ENCODE assay signal across 29 mouse cellular contexts in the genomic region with DNA sequence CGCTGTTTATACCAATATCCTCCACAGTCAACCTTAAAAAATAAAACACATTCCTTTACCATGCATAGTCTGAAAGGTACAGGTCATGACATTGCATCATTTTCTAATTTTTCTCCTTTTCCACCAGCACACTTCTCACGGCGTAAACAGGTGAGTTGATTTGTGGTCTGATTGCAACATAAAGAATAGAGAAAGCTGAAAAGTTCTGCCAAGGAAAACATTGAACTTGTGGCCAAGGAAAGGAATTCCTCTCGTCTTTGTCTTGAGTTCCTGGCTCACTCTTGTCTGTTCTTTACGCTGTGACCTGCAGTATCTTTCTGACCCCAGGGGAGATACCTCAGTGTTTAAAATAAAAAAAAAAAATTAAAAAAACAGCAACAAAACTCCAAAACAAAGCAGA.
"Had no signal": no experiment of that assay in that cellular context is flagged by ENCODE, and none has a peak within 500 bp of the region (broad histone marks: within the 10 kb centered on the region; RNA-seq: fewer than 3 reads in every experiment).

No protein-coding gene starts in this region.

- H3K27me3 ChIP-seq: limb, embryonic 13.5 days; limb, embryonic 15.5 days; liver, embryonic 12.5 days; liver, embryonic 13.5 days; liver, embryonic 15.5 days; lung, embryonic 15.5 days; megakaryocyte, embryonic 14.5 days; midbrain, embryonic 12.5 days; midbrain, embryonic 13.5 days; midbrain, embryonic 15.5 days had no signal

- H3K9me3 ChIP-seq: limb, embryonic 10.5 days; limb, embryonic 12.5 days; limb, embryonic 13.5 days; limb, embryonic 15.5 days; liver, embryonic 12.5 days; liver, embryonic 13.5 days; liver, embryonic 15.5 days; lung, embryonic 15.5 days; midbrain, embryonic 10.5 days; midbrain, embryonic 12.5 days; midbrain, embryonic 13.5 days; midbrain, embryonic 15.5 days had no signal

- ATAC-seq: liver, embryonic 12.5 days; liver, postnatal 0 days; midbrain, embryonic 13.5 days; midbrain, embryonic 15.5 days; midbrain, embryonic 16.5 days had no signal

- H3K27ac ChIP-seq: left cerebral cortex, adult 2 months; limb, embryonic 10.5 days; limb, embryonic 12.5 days; limb, embryonic 13.5 days; limb, embryonic 15.5 days; liver, embryonic 12.5 days; liver, embryonic 13.5 days; liver, embryonic 14.5 days; liver, embryonic 15.5 days; lung, embryonic 15.5 days; macrophage; midbrain, embryonic 10.5 days; midbrain, embryonic 12.5 days; midbrain, embryonic 13.5 days; midbrain, embryonic 15.5 days had no signal

- H3K9ac ChIP-seq: limb, embryonic 12.5 days; limb, embryonic 13.5 days; limb, embryonic 15.5 days; liver, embryonic 12.5 days; liver, embryonic 13.5 days; liver, embryonic 14.5 days; liver, embryonic 15.5 days; liver, postnatal 0 days; lung, embryonic 14.5 days; lung, embryonic 15.5 days; midbrain, embryonic 12.5 days; midbrain, embryonic 13.5 days; midbrain, embryonic 15.5 days had no signal

- H3K4me2 ChIP-seq: limb, embryonic 15.5 days; liver, embryonic 11.5 days; liver, embryonic 12.5 days; liver, embryonic 13.5 days; liver, embryonic 15.5 days; lung, embryonic 14.5 days; lung, embryonic 15.5 days; midbrain, embryonic 11.5 days; midbrain, embryonic 12.5 days; midbrain, embryonic 13.5 days; midbrain, embryonic 15.5 days had no signal

- H3K4me1 ChIP-seq: liver, embryonic 12.5 days; liver, embryonic 13.5 days; liver, embryonic 15.5 days; lung, embryonic 15.5 days; megakaryocyte, embryonic 14.5 days; midbrain, embryonic 10.5 days; midbrain, embryonic 12.5 days; midbrain, embryonic 13.5 days; midbrain, embryonic 15.5 days had no signal

- DNase-seq: left cerebral cortex, postnatal 4 days; liver; liver, embryonic 13.5 days; liver, postnatal 0 days; lung, adult 2 months; lung, embryonic 14.5 days; lung, postnatal 10 days; lung, postnatal 14 days; lung, postnatal 36 days; midbrain, embryonic 14.5 days had no signal

- H3K36me3 ChIP-seq: limb, embryonic 10.5 days; limb, embryonic 12.5 days; limb, embryonic 13.5 days; limb, embryonic 15.5 days; liver, embryonic 12.5 days; liver, embryonic 13.5 days; liver, embryonic 15.5 days; lung, embryonic 15.5 days; midbrain, embryonic 10.5 days; midbrain, embryonic 12.5 days; midbrain, embryonic 13.5 days; midbrain, embryonic 15.5 days had no signal

- H3K4me3 ChIP-seq: left cerebral cortex, adult 2 months; limb, embryonic 10.5 days; limb, embryonic 12.5 days; limb, embryonic 13.5 days; limb, embryonic 15.5 days; liver, embryonic 12.5 days; liver, embryonic 13.5 days; liver, embryonic 15.5 days; lung, embryonic 15.5 days; megakaryocyte, embryonic 14.5 days; midbrain, embryonic 10.5 days; midbrain, embryonic 12.5 days; midbrain, embryonic 13.5 days; midbrain, embryonic 15.5 days; myocyte had no signal
